Mouse (Mus musculus): ENCODE data around the gene Pik3c2b. TPM values are rescaled to one million over a fixed set of nuclear protein-coding genes. Genes with fewer than 3 reads are reported as not detected.

Gene Pik3c2b
- 6.6 and 7.6 TPM in 2 replicates for polyA plus RNA-seq (2016; fragmentation: Nextera tagmentation; extraction: Ambion mirVana)

- Histone ChIP-seq H3K9me3 (no peaks in the 10 kb centered on the region), H3K4me1 (replicated peaks) (peaks cover 27% of the 10 kb centered on the region), H3K4me3 (replicated peaks) (peak within 1 kb of the TSS; percentile 84), H3K27ac (peak within 1 kb of the TSS; percentile 85), H3K9ac (replicated peaks) (peak within 1 kb of the TSS; percentile 94), H3K27me3 (no peaks in the 10 kb centered on the region), H3K36me3 (no peaks in the 10 kb centered on the region), H3K4me2 (peak within 1 kb of the TSS; percentile 86)
- ATAC-seq (ENCODE audit: insufficient number of reproducible peaks, insufficient read depth, low FRiP score, low TSS enrichment, low read depth): peak; percentile 2; the same call in 1 of the 2 replicates
- WGBS: 1% methylated on average over 15 of the region's 15 CpGs
Observed at GRCm38 (mm10) chr1:133045011-133045860, at the start of gene Pik3c2b. Gene Pik3c2b (plus strand): TSS chr1:133045667.

- ATAC-seq (ENCODE audit: insufficient number of reproducible peaks, insufficient read depth, low FRiP score, low TSS enrichment, low read depth): no peak
Observed at GRCm38 (mm10) chr1:133000347-133000746, 45.1 kb upstream of the Pik3c2b start.

GRCm38 (mm10) chr1:133006571-133006970 lies 38.9 kb upstream of the Pik3c2b start:
- Histone ChIP-seq H3K27me3 (no peaks in the 10 kb centered on the region), H3K4me2 (no peak overlapping the region), H3K9ac (replicated peaks) (no peak overlapping the region), H3K27ac (no peak overlapping the region), H3K36me3 (peaks cover 74% of the 10 kb centered on the region), H3K4me3 (replicated peaks) (no peak overlapping the region), H3K9me3 (no peaks in the 10 kb centered on the region), H3K4me1 (replicated peaks) (no peaks in the 10 kb centered on the region)
- no peak for ATAC-seq (ENCODE audit: insufficient number of reproducible peaks, insufficient read depth, low FRiP score, low TSS enrichment, low read depth)
- WGBS: 81% methylated on average over 3 of the region's 3 CpGs

More at GRCm38 (mm10) chr1:133000347-133000746, 45.1 kb upstream of the Pik3c2b start:
- Histone ChIP-seq H3K9me3 (no peaks in the 10 kb centered on the region), H3K9ac (replicated peaks) (no peak overlapping the region), H3K4me1 (replicated peaks) (no peaks in the 10 kb centered on the region), H3K4me3 (replicated peaks) (no peak overlapping the region), H3K27me3 (no peaks in the 10 kb centered on the region), H3K27ac (no peak overlapping the region), H3K4me2 (no peak overlapping the region), H3K36me3 (peaks cover 89% of the 10 kb centered on the region)
- WGBS: 94% methylated on average over 6 of the region's 6 CpGs

- WGBS: 85% methylated on average over 12 of the region's 13 CpGs
- peaks cover 77% of the 10 kb centered on the region for H3K36me3 ChIP-seq
Observed at GRCm38 (mm10) chr1:133011955-133012841, 33.3 kb upstream of the Pik3c2b start.

GRCm38 (mm10) chr1:133013331-133013730 lies 32.1 kb upstream of the Pik3c2b start:
- no peak overlapping the region for H3K27ac ChIP-seq
- H3K36me3 ChIP-seq: peaks cover 80% of the 10 kb centered on the region
- H3K9ac ChIP-seq (replicated peaks): no peak overlapping the region
- no peaks in the 10 kb centered on the region for H3K27me3 ChIP-seq
- no peaks in the 10 kb centered on the region for H3K9me3 ChIP-seq
- no peaks in the 10 kb centered on the region for H3K4me1 ChIP-seq (replicated peaks)
- no peak overlapping the region for H3K4me3 ChIP-seq (replicated peaks)
- no peak overlapping the region for H3K4me2 ChIP-seq
- no peak for ATAC-seq (ENCODE audit: insufficient number of reproducible peaks, insufficient read depth, low FRiP score, low TSS enrichment, low read depth)

More at GRCm38 (mm10) chr1:133011955-133012841, 33.3 kb upstream of the Pik3c2b start:
- H3K4me1 ChIP-seq (replicated peaks): no peaks in the 10 kb centered on the region
- H3K4me3 ChIP-seq (replicated peaks): no peak overlapping the region
- no peak overlapping the region for H3K4me2 ChIP-seq
- no peak overlapping the region for H3K9ac ChIP-seq (replicated peaks)
- no peaks in the 10 kb centered on the region for H3K27me3 ChIP-seq
- H3K9me3 ChIP-seq: no peaks in the 10 kb centered on the region
- ATAC-seq (ENCODE audit: insufficient number of reproducible peaks, insufficient read depth, low FRiP score, low TSS enrichment, low read depth): no peak
- H3K27ac ChIP-seq: no peak overlapping the region

- H3K4me2 ChIP-seq: no peak overlapping the region
- H3K4me3 ChIP-seq (replicated peaks): no peak overlapping the region
- H3K27me3 ChIP-seq: no peaks in the 10 kb centered on the region
- H3K9ac ChIP-seq (replicated peaks): no peak overlapping the region
- WGBS: 95% methylated on average over 1 of the region's 1 CpGs
- no peaks in the 10 kb centered on the region for H3K9me3 ChIP-seq
- H3K36me3 ChIP-seq: peaks cover 80% of the 10 kb centered on the region
- H3K4me1 ChIP-seq (replicated peaks): no peaks in the 10 kb centered on the region
- ATAC-seq (ENCODE audit: insufficient number of reproducible peaks, insufficient read depth, low FRiP score, low TSS enrichment, low read depth): no peak
- H3K27ac ChIP-seq: no peak overlapping the region
Observed at GRCm38 (mm10) chr1:133014196-133014595, 31.3 kb upstream of the Pik3c2b start.

GRCm38 (mm10) chr1:133016775-133017428 lies 28.6 kb upstream of the Pik3c2b start:
- peaks cover 67% of the 10 kb centered on the region for H3K36me3 ChIP-seq
- 95% methylated on average over 9 of the region's 9 CpGs for WGBS
- no peak overlapping the region for H3K4me2 ChIP-seq
- H3K9me3 ChIP-seq: no peaks in the 10 kb centered on the region
- no peaks in the 10 kb centered on the region for H3K4me1 ChIP-seq (replicated peaks)
- H3K27ac ChIP-seq: no peak overlapping the region
- no peaks in the 10 kb centered on the region for H3K27me3 ChIP-seq
- no peak overlapping the region for H3K4me3 ChIP-seq (replicated peaks)
- H3K9ac ChIP-seq (replicated peaks): no peak overlapping the region
- no peak for ATAC-seq (ENCODE audit: insufficient number of reproducible peaks, insufficient read depth, low FRiP score, low TSS enrichment, low read depth)

- Histone ChIP-seq H3K27ac (no peak overlapping the region), H3K4me1 (replicated peaks) (no peaks in the 10 kb centered on the region), H3K9me3 (no peaks in the 10 kb centered on the region), H3K36me3 (peaks cover 56% of the 10 kb centered on the region), H3K27me3 (no peaks in the 10 kb centered on the region), H3K9ac (replicated peaks) (no peak overlapping the region), H3K4me2 (no peak overlapping the region), H3K4me3 (replicated peaks) (no peak overlapping the region)
- WGBS: 81% methylated on average over 2 of the region's 2 CpGs
- no peak for ATAC-seq (ENCODE audit: insufficient number of reproducible peaks, insufficient read depth, low FRiP score, low TSS enrichment, low read depth)
Observed at GRCm38 (mm10) chr1:133018580-133018979, 26.9 kb upstream of the Pik3c2b start.

GRCm38 (mm10) chr1:133019312-133019711 lies 26.2 kb upstream of the Pik3c2b start:
- Histone ChIP-seq H3K36me3 (peaks cover 48% of the 10 kb centered on the region), H3K27me3 (no peaks in the 10 kb centered on the region), H3K9me3 (no peaks in the 10 kb centered on the region), H3K4me3 (replicated peaks) (no peak overlapping the region), H3K27ac (no peak overlapping the region), H3K4me2 (no peak overlapping the region), H3K9ac (replicated peaks) (no peak overlapping the region), H3K4me1 (replicated peaks) (peaks cover 6% of the 10 kb centered on the region)
- ATAC-seq (ENCODE audit: insufficient number of reproducible peaks, insufficient read depth, low FRiP score, low TSS enrichment, low read depth): no peak

GRCm38 (mm10) chr1:133020137-133020894 lies 25.2 kb upstream of the Pik3c2b start:
- Histone ChIP-seq H3K4me1 (replicated peaks) (peaks cover 8% of the 10 kb centered on the region), H3K27ac (0 out of 2 replicates have a peak overlapping the region, but pooled peaks have one; percentile 5), H3K4me3 (replicated peaks) (no peak overlapping the region), H3K4me2 (no peak overlapping the region), H3K36me3 (peaks cover 39% of the 10 kb centered on the region), H3K9me3 (no peaks in the 10 kb centered on the region), H3K9ac (replicated peaks) (no peak overlapping the region), H3K27me3 (no peaks in the 10 kb centered on the region)
- ATAC-seq (ENCODE audit: insufficient number of reproducible peaks, insufficient read depth, low FRiP score, low TSS enrichment, low read depth): no peak
- 82% methylated on average over 3 of the region's 3 CpGs for WGBS
